Mouse (Mus musculus): ENCODE measurements around the gene Snapc3.

Gene Snapc3

DNA sequence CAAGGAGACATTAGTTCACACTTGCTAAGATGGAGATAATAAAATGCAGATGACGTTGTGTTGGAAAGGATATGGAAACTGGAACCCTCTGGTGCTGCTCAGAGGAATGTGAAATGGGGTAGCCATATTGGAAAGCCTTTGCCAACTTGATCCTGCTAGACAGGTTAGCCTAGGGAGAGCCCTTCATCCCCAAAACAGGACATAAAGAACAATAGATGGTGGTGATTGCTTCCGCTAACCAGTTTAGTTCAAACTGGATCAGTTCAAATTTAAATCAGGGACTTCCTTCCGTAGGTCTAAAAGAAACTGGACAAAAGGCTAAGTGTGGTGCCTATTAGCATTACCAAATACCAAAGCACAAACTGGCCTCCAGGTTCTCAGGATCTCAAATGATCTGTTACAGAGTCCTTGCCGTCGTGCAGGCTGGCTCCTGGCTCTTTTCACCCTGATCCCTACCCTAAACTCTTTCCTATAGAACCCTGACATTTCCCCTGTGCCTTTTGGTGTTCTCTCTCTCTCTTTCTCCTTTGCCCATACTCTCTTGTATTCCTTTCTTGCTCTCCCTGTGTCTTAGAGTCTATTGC lies 3.2 kb upstream of the Snapc3 start:
- DNase-seq (ENCODE audit: extremely low read depth, insufficient read length, low spot score) = no peak

DNA sequence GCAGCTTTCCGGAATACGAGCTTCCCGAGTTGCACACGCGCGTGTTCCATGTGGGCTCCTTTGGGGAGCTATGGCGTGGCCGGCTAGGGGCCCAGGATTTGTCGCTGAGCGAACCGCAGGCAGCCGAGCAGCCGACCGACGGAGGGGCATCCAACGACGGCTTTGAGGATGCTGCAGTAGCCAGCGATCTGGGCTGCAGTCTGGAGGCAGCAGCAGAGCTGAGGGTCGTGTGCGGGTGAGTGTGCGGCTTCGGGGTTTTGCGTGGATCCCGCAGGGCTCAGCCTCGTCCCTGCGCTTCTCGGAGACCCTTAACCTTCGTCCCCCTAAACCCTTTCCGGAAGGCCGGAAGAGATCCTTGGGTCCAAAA lies 279 bp downstream of the Snapc3 start:
- DNase-seq (ENCODE audit: extremely low read depth, insufficient read length, low spot score) = no peak

DNA sequence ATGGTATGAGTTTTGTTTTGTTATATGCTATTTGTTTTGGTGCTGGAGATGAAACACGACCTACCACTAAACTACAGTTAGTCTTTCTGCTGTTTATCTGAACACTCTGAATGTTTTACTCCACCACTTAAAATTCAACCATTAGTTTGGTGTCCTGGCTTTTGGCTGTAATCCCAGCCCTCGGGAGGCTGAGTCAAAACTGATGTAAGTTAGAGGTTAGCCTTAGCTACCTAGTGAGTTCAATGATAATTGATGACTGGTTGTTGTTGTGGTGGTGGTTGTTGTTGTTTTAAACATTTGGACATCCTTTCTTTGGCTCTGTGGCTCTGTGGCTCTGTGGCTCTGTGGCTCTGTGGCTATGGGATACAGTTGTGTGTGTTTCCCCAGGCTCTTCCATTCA lies 1.3 kb downstream of the Snapc3 start:
- DNase-seq (ENCODE audit: extremely low read depth, insufficient read length, low spot score) = no peak

DNA sequence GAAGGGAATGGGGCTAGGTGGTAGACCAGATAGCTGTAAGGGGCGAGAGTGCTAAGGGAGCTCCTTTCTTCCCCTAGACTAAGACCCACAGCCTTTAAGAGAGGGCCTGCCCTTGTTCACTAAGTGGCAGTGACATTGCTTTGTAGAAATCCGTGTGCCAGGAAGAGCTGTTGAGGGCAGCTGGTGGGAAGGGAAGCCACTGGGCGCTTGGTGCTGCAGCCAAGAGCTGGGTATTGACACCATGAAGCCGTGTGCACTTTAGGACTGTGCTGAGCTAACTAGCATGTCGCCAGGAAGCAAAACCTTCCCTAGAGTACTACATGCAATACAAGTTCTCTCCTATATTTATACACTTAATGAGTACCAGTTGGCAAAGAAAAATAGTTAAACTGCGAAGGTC lies 6.1 kb downstream of the Snapc3 start:
- DNase-seq (ENCODE audit: extremely low read depth, insufficient read length, low spot score) = no peak

- no peak for DNase-seq (ENCODE audit: extremely low read depth, insufficient read length, low spot score)
These were observed 7.6 kb downstream of the Snapc3 start for GRCm38 (mm10) chr4:83425119-83425518.

GRCm38 (mm10) chr4:83427141-83427540 lies 9.6 kb downstream of the Snapc3 start:
- no peak for DNase-seq (ENCODE audit: extremely low read depth, insufficient read length, low spot score)

- DNase-seq (ENCODE audit: extremely low read depth, insufficient read length, low spot score) = no peak
These were observed 10.2 kb downstream of the Snapc3 start for GRCm38 (mm10) chr4:83427696-83428095.

DNA sequence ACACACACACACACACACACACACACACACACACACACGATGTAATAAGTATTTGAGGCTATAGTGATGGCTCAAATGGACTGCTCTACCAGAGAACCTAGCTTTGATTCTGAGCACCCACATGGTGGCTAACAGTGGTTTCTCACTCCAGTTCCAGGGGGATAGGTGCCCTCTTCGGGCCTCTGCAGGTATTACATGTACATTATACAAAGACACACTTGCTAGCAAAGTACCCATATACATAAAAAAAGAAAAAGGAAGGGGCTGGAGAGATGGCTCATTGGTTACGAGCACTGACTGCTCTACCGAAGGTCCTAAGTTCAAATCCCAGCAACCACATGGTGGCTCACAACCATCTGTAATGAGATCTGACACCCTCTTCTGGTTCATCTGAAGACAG lies 11.3 kb downstream of the Snapc3 start:
- peak; percentile 21 for DNase-seq (ENCODE audit: extremely low read depth, insufficient read length, low spot score)

DNA sequence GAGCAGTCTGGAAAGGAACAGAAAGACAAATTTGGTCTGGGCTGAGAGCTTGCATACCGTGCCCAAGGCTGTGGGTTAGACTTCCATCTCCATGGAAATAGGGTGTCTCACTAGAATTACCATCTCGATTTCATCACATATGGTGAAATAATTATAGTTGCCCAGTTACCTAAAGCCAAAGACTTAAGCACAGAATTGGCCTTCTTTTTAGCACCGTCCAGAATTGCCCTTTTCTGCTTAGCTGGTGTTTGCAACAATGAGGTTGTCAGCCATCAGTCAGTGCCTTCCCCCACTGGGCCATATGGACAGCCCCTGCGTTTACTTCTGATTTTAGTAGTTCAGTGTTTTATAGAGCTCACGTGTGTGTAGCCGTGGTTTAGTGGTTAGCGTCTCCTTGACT lies 14.4 kb downstream of the Snapc3 start:
- no peak for DNase-seq (ENCODE audit: extremely low read depth, insufficient read length, low spot score)

- DNase-seq (ENCODE audit: extremely low read depth, insufficient read length, low spot score) = no peak
These were observed 15.4 kb downstream of the Snapc3 start for GRCm38 (mm10) chr4:83432901-83433300.

DNA sequence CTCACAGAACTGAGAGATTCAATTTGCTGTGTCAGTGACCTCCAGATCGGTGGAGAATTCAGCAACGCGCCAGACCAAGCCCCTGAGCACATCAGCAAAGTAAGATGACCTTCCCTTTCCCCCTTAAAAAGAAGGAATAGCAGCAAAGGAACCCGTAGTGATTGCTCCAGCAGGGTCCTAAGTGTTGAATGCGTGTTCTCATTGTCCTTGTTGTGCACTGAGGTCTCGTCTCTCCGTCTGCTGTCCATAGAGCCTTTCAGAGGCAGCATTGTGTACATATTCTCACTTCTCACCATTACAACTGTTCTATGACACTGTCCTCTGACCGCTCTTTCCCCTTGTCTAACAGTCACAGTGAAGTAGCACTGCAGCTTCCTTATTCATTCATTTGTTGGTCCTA lies 18.9 kb downstream of the Snapc3 start:
- no peak for DNase-seq (ENCODE audit: extremely low read depth, insufficient read length, low spot score)

GRCm38 (mm10) chr4:83438116-83438515 lies 20.6 kb downstream of the Snapc3 start:
- DNase-seq (ENCODE audit: extremely low read depth, insufficient read length, low spot score) = no peak

DNA sequence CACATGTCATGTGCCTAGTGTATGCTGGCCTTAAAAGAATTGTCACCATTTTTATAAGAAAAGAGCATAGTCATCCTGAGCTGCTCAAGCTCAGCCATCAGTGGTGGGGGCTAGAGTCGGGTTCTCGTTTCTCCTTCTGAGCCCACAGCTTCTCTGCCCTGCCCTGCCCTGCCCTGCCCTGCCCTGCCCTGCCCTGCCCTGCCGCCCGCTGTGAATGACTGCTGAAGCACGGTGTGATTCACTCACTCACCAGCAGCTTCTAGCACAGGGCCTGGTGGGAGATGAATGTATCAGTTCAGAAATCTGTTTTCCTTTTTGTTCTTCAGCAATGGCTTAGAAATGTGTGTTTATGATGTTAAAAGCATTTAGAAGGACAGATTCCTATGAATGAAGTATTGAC lies 21.5 kb downstream of the Snapc3 start:
- peak; percentile 20 for DNase-seq (ENCODE audit: extremely low read depth, insufficient read length, low spot score)

- DNase-seq (ENCODE audit: extremely low read depth, insufficient read length, low spot score) = no peak
These were observed 23.5 kb downstream of the Snapc3 start for GRCm38 (mm10) chr4:83441050-83441449.

GRCm38 (mm10) chr4:83450785-83451184 lies 33.3 kb downstream of the Snapc3 start:
- no peak for DNase-seq (ENCODE audit: extremely low read depth, insufficient read length, low spot score)

GRCm38 (mm10) chr4:83460106-83460505 lies 42.6 kb downstream of the Snapc3 start:
- no peak for DNase-seq (ENCODE audit: extremely low read depth, insufficient read length, low spot score)

DNA sequence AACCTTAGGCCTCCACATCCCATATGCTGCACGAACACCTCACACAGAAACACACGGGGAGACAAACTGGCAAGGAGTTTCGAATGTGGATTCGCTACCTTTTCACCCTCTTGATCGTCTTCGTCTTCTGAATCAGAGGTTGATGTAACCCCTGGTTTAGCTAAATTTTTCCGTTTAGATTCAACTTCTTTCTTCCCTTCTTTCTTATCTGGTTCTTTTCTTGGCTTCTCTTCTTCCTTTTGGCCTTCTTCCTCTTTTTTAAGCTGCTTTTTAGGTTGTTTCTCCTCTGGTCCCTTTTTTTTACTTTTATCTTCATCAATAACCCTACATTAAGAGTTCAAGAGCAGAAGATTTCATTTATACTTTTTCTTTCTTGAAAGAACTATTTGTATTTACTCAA lies 47.3 kb downstream of the Snapc3 start:
- no peak for DNase-seq (ENCODE audit: extremely low read depth, insufficient read length, low spot score)

- no peak for DNase-seq (ENCODE audit: extremely low read depth, insufficient read length, low spot score)
These were observed 50.1 kb downstream of the Snapc3 start for GRCm38 (mm10) chr4:83467615-83468014.

DNA sequence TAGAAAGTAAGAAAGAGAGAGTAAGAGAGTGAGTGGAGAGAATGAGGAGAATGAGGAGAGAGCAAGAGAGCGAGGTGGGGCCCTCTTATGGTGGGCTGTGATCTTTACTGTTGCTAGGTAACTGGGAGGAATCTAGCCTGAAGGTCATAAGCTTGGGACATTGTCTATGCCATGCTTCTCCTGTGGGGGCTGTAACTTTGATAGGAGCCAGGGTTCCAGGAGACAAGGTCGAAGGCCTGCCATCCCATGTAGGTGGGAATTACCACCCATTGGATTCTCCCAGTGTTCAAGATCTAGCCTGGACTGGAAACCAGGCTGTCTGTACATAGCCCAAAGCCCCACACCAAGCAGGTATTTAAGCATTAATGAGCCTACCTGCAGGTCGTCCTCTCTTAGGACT lies 50.7 kb downstream of the Snapc3 start:
- DNase-seq (ENCODE audit: extremely low read depth, insufficient read length, low spot score) = no peak

DNA sequence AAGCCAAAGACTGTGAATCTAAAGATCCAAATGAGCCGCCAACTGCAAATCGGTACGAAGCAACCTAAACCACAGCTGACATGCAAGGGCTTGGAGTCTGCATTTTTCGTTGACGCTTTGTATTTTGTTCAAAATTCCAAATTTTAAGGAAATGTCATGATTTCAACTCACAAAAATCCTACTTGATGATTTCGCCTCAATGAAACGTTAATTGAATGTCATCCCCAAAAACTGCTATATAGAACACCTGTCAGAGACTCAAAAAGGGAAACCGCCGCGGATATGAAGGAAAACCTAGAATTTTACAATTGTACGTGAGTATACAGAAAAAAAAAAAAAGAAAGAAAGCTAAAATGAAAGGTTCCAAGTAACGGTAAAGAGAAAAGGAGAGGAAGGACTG lies 67.7 kb downstream of the Snapc3 start:
- no peak for DNase-seq (ENCODE audit: extremely low read depth, insufficient read length, low spot score)

DNA sequence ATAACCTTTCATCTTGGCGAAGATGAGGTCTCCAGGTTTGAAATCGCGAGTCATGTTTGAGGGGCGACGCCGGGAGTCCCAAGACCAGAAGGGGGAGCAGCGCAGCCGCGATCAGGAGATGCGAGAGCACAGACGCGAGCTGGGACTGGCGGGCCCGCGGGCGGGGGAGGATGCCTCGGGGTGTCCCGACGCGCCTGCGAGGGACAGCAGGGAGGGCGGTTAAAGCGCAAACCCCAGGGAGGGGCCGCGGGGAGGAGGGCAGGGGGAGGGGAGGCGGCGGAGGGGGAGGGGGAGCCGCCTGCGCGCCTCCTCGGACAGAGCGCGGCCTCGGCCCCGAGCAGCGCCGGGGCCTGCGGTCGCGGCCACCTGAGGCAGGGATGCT lies 68.2 kb downstream of the Snapc3 start:
- peak; percentile 92 for DNase-seq (ENCODE audit: extremely low read depth, insufficient read length, low spot score)

GRCm38 (mm10) chr4:83486117-83486901 lies 68.8 kb downstream of the Snapc3 start, which contains the start of gene Psip1:
Psip1 (minus strand) TSS chr4:83486459.
- DNase-seq (ENCODE audit: extremely low read depth, insufficient read length, low spot score) = peak; percentile 95

DNA sequence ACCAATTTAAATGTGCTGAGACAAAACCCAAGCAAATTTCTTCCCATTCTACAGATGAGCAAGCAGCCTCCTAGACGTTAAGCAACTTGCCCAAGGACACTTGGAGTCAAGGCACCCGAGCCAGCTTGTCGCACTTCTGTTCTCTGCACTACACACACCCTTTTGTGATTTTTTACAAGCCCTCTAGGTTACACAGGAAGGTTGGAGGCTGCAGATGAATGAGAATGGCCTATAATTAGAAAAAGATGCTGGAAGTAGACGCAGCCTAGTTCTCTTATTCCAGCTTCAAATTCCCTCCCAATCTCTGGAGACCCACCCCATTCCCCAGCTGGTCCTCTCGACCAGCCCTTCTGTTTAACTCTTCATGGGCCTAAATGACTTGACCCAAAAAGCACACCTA lies 71.6 kb downstream of the Snapc3 start:
- no peak for DNase-seq (ENCODE audit: extremely low read depth, insufficient read length, low spot score)
